Mouse (Mus musculus) brain, embryonic 14.5 days (tissue): ENCODE data around the gene Fbp2. TPM values are rescaled to one million over a fixed set of nuclear protein-coding genes. Genes with fewer than 3 reads are reported as not detected.

ENCODE experiments used
- DNase-seq: peaks from one replicate; pipeline ENCODE4 v3.0.0-alpha.2; 2011; ENCODE audit warnings: low read depth
- CTCF ChIP-seq: fragments of 200-500 bp; IDR thresholded peaks from 2 replicates; pipeline ENCODE4 v1.5.1; 2012; ENCODE audit warnings: inconsistent platforms, mild to moderate bottlenecking, moderate library complexity, borderline replicate concordance; ENCODE audit not compliant: insufficient read depth, insufficient read length; ENCODE audit errors: extremely low read depth
- POLR2A ChIP-seq: fragments of 200-500 bp; IDR thresholded peaks from 2 replicates; pipeline ENCODE4 v1.6.1; 2012; ENCODE audit warnings: mild to moderate bottlenecking, inconsistent platforms, borderline replicate concordance; ENCODE audit not compliant: poor library complexity, insufficient read depth, insufficient read length, severe bottlenecking; ENCODE audit errors: extremely low read depth
- polyA plus RNA-seq: library from polyadenylated mRNA; depleted of rRNA; stranded (reverse); fragments of >200 nt; gene quantifications from 2 replicates; pipeline ENCODE4 v1.2.3, GENCODE M21; 2012

The Fbp2 gene
- polyA plus RNA-seq, 1 experiment: 0.31 TPM

- no peak for TF ChIP-seq CTCF
- TF ChIP-seq POLR2A: no peak
- DNase-seq: no peak
These were observed 23.1 kb upstream of the Fbp2 start for GRCm38 (mm10) chr13:62881336-62881735.

GRCm38 (mm10) chr13:62879831-62880615 lies 21.8 kb upstream of the Fbp2 start:
- TF ChIP-seq POLR2A (no peak), CTCF (no peak)

GRCm38 (mm10) chr13:62879411-62879810 lies 21.2 kb upstream of the Fbp2 start:
- TF ChIP-seq POLR2A: no peak
- TF ChIP-seq CTCF: no peak
- DNase-seq: no peak

More at GRCm38 (mm10) chr13:62879831-62880615, 21.8 kb upstream of the Fbp2 start:
- no peak for DNase-seq

GRCm38 (mm10) chr13:62877247-62877646 lies 19.0 kb upstream of the Fbp2 start:
- DNase-seq: no peak
- TF ChIP-seq CTCF (no peak), POLR2A (no peak)

- DNase-seq: no peak
- TF ChIP-seq POLR2A (no peak), CTCF (no peak)
These were observed 17.9 kb upstream of the Fbp2 start for GRCm38 (mm10) chr13:62876111-62876510.

GRCm38 (mm10) chr13:62872252-62872651 lies 14.0 kb upstream of the Fbp2 start:
- TF ChIP-seq CTCF: no peak
- no peak for TF ChIP-seq POLR2A
- DNase-seq: no peak

GRCm38 (mm10) chr13:62870605-62871004 lies 12.4 kb upstream of the Fbp2 start:
- no peak for TF ChIP-seq POLR2A
- no peak for TF ChIP-seq CTCF

GRCm38 (mm10) chr13:62866817-62867216 lies 8.6 kb upstream of the Fbp2 start:
- peak; percentile 65 for DNase-seq
- TF ChIP-seq CTCF (no peak), POLR2A (no peak)

More at GRCm38 (mm10) chr13:62870605-62871004, 12.4 kb upstream of the Fbp2 start:
- no peak for DNase-seq

- no peak for TF ChIP-seq POLR2A
- no peak for TF ChIP-seq CTCF
- DNase-seq: no peak
These were observed 7.6 kb upstream of the Fbp2 start for GRCm38 (mm10) chr13:62865651-62866315.

GRCm38 (mm10) chr13:62863771-62864170 lies 5.5 kb upstream of the Fbp2 start:
- no peak for DNase-seq
- TF ChIP-seq POLR2A (no peak), CTCF (no peak)

- TF ChIP-seq CTCF (no peak), POLR2A (no peak)
- DNase-seq: no peak
These were observed 4.7 kb upstream of the Fbp2 start for GRCm38 (mm10) chr13:62862875-62863274.
